Mouse (Mus musculus) kidney, embryonic 16.5 days (tissue): ENCODE measurements around the gene Rgs7bp. TPM values are rescaled to one million over a fixed set of nuclear protein-coding genes. Genes with fewer than 3 reads are reported as not detected.

Source experiments
- ATAC-seq: fragments of 200-750 bp; cut with Nextera tagmentation; 2 replicates; pipeline ENCODE4 v1.8.0; 2017; ENCODE audit warnings: moderate TSS enrichment; ENCODE audit not compliant: low FRiP score, low TSS enrichment
- H3K27ac ChIP-seq: fragments of 300-500 bp; sonication (generic); 2 replicates; pipeline ENCODE4 v1.5.1; 2014; ENCODE audit warnings: low read length
- H3K27me3 ChIP-seq: fragments of 300-500 bp; sonication (generic); 2 replicates; pipeline ENCODE4 v1.6.1; 2014; ENCODE audit warnings: low read length, control low read depth, mixed read lengths; ENCODE audit not compliant: insufficient read depth
- H3K36me3 ChIP-seq: fragments of 300-500 bp; sonication (generic); 2 replicates; pipeline ENCODE4 v1.6.1; 2014; ENCODE audit warnings: low read length, control low read depth, mixed read lengths; ENCODE audit not compliant: insufficient read depth
- H3K4me1 ChIP-seq: fragments of 300-500 bp; sonication (generic); 2 replicates; pipeline ENCODE4 v1.6.1; 2014; ENCODE audit warnings: low read length, control low read depth, mixed read lengths; ENCODE audit not compliant: insufficient read depth
- H3K4me2 ChIP-seq: fragments of 300-500 bp; sonication (generic); replicated peaks from 2 replicates; pipeline ENCODE4 v1.6.1; 2014; ENCODE audit warnings: low read depth, low read length
- H3K4me3 ChIP-seq: fragments of 300-500 bp; sonication (generic); 2 replicates; pipeline ENCODE4 v1.5.1; 2014; ENCODE audit warnings: mild to moderate bottlenecking, low read length
- H3K9ac ChIP-seq: fragments of 300-500 bp; sonication (generic); replicated peaks from 2 replicates; pipeline ENCODE4 v1.6.1; 2014; ENCODE audit warnings: low read length
- H3K9me3 ChIP-seq: fragments of 300-500 bp; sonication (generic); 2 replicates; pipeline ENCODE4 v1.6.1; 2016; ENCODE audit warnings: low read length, control low read depth
- WGBS: fragments of 180-500 bp; shearing (Covaris S2); extraction: QIAGEN DNeasy Blood & Tissue Kit; methylation state at CpG from one replicate; pipeline ENCODE4 v1.1.7; 2014; 5-methylcytosine and 5-hydroxymethylcytosine counted together
- polyA plus RNA-seq: library from polyadenylated mRNA; unstranded; fragments of >200 nt; fragmentation: Nextera tagmentation; extraction: Ambion mirVana; gene quantifications from 2 replicates; pipeline ENCODE4 v1.2.1, GENCODE M21; 2015

The Rgs7bp gene
- polyA plus RNA-seq, 1 experiment from 2014 or later, result 2.0 TPM

- Histone ChIP-seq H3K36me3 (no peaks in the 10 kb centered on the region), H3K4me1 (no peaks in the 10 kb centered on the region), H3K27me3 (no peaks in the 10 kb centered on the region), H3K4me3 (no peak overlapping the region), H3K27ac (no peak overlapping the region), H3K9ac (no peak overlapping the region), H3K4me2 (no peak overlapping the region), H3K9me3 (no peaks in the 10 kb centered on the region)
- no peak for ATAC-seq
- 80% methylated on average over 9 of the region's 9 CpGs for whole genome bisulfite sequencing
Observed at GRCm38 (mm10) chr13:105016577-105016976, 38.2 kb downstream of the Rgs7bp start.

GRCm38 (mm10) chr13:105015710-105016404 lies 38.9 kb downstream of the Rgs7bp start:
- Histone ChIP-seq H3K27ac (no peak overlapping the region), H3K4me2 (no peak overlapping the region), H3K4me3 (no peak overlapping the region), H3K36me3 (no peaks in the 10 kb centered on the region), H3K4me1 (no peaks in the 10 kb centered on the region), H3K9ac (no peak overlapping the region), H3K27me3 (no peaks in the 10 kb centered on the region), H3K9me3 (no peaks in the 10 kb centered on the region)
- 75% methylated on average over 8 of the region's 8 CpGs for WGBS
- ATAC-seq, result no peak

- no peak overlapping the region for H3K4me2 ChIP-seq
- no peak overlapping the region for H3K27ac ChIP-seq
- no peak overlapping the region for H3K9ac ChIP-seq
- no peak overlapping the region for H3K4me3 ChIP-seq
- no peaks in the 10 kb centered on the region for H3K36me3 ChIP-seq
- H3K27me3 ChIP-seq, result no peaks in the 10 kb centered on the region
- no peaks in the 10 kb centered on the region for H3K9me3 ChIP-seq
- ATAC-seq, result no peak
- H3K4me1 ChIP-seq, result no peaks in the 10 kb centered on the region
- 92% methylated on average over 5 of the region's 5 CpGs for WGBS
Observed at GRCm38 (mm10) chr13:105011300-105011699, 43.4 kb downstream of the Rgs7bp start.

- Histone ChIP-seq H3K36me3 (no peaks in the 10 kb centered on the region), H3K4me1 (no peaks in the 10 kb centered on the region), H3K9ac (no peak overlapping the region), H3K27ac (no peak overlapping the region), H3K9me3 (no peaks in the 10 kb centered on the region), H3K27me3 (no peaks in the 10 kb centered on the region), H3K4me2 (no peak overlapping the region), H3K4me3 (no peak overlapping the region)
- WGBS, result 85% methylated on average over 2 of the region's 2 CpGs
- ATAC-seq, result no peak
Observed at GRCm38 (mm10) chr13:105008891-105009290, 45.8 kb downstream of the Rgs7bp start.

GRCm38 (mm10) chr13:105002831-105003157 lies 51.9 kb downstream of the Rgs7bp start:
- ATAC-seq, result no peak
- H3K4me3 ChIP-seq, result no peak overlapping the region
- H3K27ac ChIP-seq, result no peak overlapping the region
- H3K4me2 ChIP-seq, result no peak overlapping the region
- no peak overlapping the region for H3K9ac ChIP-seq
- H3K27me3 ChIP-seq, result no peaks in the 10 kb centered on the region
- H3K36me3 ChIP-seq, result no peaks in the 10 kb centered on the region
- no peaks in the 10 kb centered on the region for H3K9me3 ChIP-seq
- 86% methylated on average over 2 of the region's 2 CpGs for WGBS
- H3K4me1 ChIP-seq, result no peaks in the 10 kb centered on the region

GRCm38 (mm10) chr13:105002132-105002830 lies 52.4 kb downstream of the Rgs7bp start:
- no peak overlapping the region for H3K27ac ChIP-seq
- no peaks in the 10 kb centered on the region for H3K9me3 ChIP-seq
- no peak overlapping the region for H3K4me2 ChIP-seq
- no peaks in the 10 kb centered on the region for H3K36me3 ChIP-seq
- no peak overlapping the region for H3K4me3 ChIP-seq
- no peaks in the 10 kb centered on the region for H3K4me1 ChIP-seq
- H3K9ac ChIP-seq, result no peak overlapping the region
- WGBS, result 85% methylated on average over 5 of the region's 5 CpGs
- no peak for ATAC-seq
- H3K27me3 ChIP-seq, result no peaks in the 10 kb centered on the region

GRCm38 (mm10) chr13:105001714-105002113 lies 53.0 kb downstream of the Rgs7bp start:
- no peak overlapping the region for H3K4me2 ChIP-seq
- no peak overlapping the region for H3K9ac ChIP-seq
- no peaks in the 10 kb centered on the region for H3K27me3 ChIP-seq
- WGBS, result 77% methylated on average over 2 of the region's 2 CpGs
- ATAC-seq, result no peak
- H3K27ac ChIP-seq, result no peak overlapping the region
- no peaks in the 10 kb centered on the region for H3K36me3 ChIP-seq
- no peaks in the 10 kb centered on the region for H3K9me3 ChIP-seq
- no peak overlapping the region for H3K4me3 ChIP-seq
- no peaks in the 10 kb centered on the region for H3K4me1 ChIP-seq

GRCm38 (mm10) chr13:104988811-104989258 lies 65.9 kb downstream of the Rgs7bp start:
- H3K9me3 ChIP-seq, result no peaks in the 10 kb centered on the region
- WGBS, result 51% methylated on average over 7 of the region's 7 CpGs
- no peaks in the 10 kb centered on the region for H3K36me3 ChIP-seq
- 0 out of 2 replicates have a peak overlapping the region, but pooled peaks have one; percentile 3 for H3K27ac ChIP-seq
- H3K4me3 ChIP-seq, result no peak overlapping the region
- peak; percentile 63; the same call in 1 of the 2 replicates for ATAC-seq
- H3K4me2 ChIP-seq, result no peak overlapping the region
- no peak overlapping the region for H3K9ac ChIP-seq
- H3K4me1 ChIP-seq, result no peaks in the 10 kb centered on the region
- H3K27me3 ChIP-seq, result no peaks in the 10 kb centered on the region

GRCm38 (mm10) chr13:104988009-104988540 lies 66.7 kb downstream of the Rgs7bp start:
- H3K4me3 ChIP-seq, result no peak overlapping the region
- no peaks in the 10 kb centered on the region for H3K9me3 ChIP-seq
- no peaks in the 10 kb centered on the region for H3K36me3 ChIP-seq
- no peaks in the 10 kb centered on the region for H3K27me3 ChIP-seq
- 73% methylated on average over 13 of the region's 13 CpGs for WGBS
- H3K4me1 ChIP-seq, result no peaks in the 10 kb centered on the region
- H3K4me2 ChIP-seq, result no peak overlapping the region
- no peak overlapping the region for H3K27ac ChIP-seq
- no peak for ATAC-seq
- no peak overlapping the region for H3K9ac ChIP-seq

- no peak overlapping the region for H3K4me3 ChIP-seq
- H3K9me3 ChIP-seq, result peaks cover 6% of the 10 kb centered on the region
- H3K9ac ChIP-seq, result no peak overlapping the region
- H3K4me1 ChIP-seq, result no peaks in the 10 kb centered on the region
- H3K4me2 ChIP-seq, result no peak overlapping the region
- no peaks in the 10 kb centered on the region for H3K27me3 ChIP-seq
- no peaks in the 10 kb centered on the region for H3K36me3 ChIP-seq
- ATAC-seq, result no peak
- no peak overlapping the region for H3K27ac ChIP-seq
- WGBS, result 69% methylated on average over 4 of the region's 4 CpGs
Observed at GRCm38 (mm10) chr13:104985691-104986090, 69.0 kb downstream of the Rgs7bp start.
